Mouse (Mus musculus) ES-Bruce4 (cell line): Measurements from ENCODE around the gene Nphs2. TPM values are rescaled to one million over a fixed set of nuclear protein-coding genes. Genes with fewer than 3 reads are reported as not detected.
"Not testable (repeated sequence)": the region's sequence is repeated elsewhere in the genome, so short reads cannot be mapped to it uniquely, and the experiment has no call there.

ENCODE experiments used
- H3K27ac ChIP-seq: 2 replicates; pipeline ENCODE4 v1.5.1; 2012; ENCODE audit warnings: low read length, inconsistent platforms; ENCODE audit not compliant: insufficient read depth
- H3K27me3 ChIP-seq: 2 replicates; pipeline ENCODE4 v1.6.1; 2012; ENCODE audit warnings: mild to moderate bottlenecking, low read length, inconsistent platforms; ENCODE audit not compliant: control insufficient read depth, poor library complexity, insufficient read depth, severe bottlenecking
- H3K36me3 ChIP-seq: 2 replicates; pipeline ENCODE4 v1.6.1; 2012; ENCODE audit warnings: inconsistent platforms, mild to moderate bottlenecking, low read length, moderate library complexity; ENCODE audit not compliant: control insufficient read depth, poor library complexity, insufficient read depth, severe bottlenecking
- H3K4me1 ChIP-seq: one replicate; pipeline ENCODE4 v1.8.1; 2011; ENCODE audit warnings: low read length; ENCODE audit not compliant: control insufficient read depth, insufficient read depth
- H3K4me3 ChIP-seq: 2 replicates; pipeline ENCODE4 v1.5.1; 2011; ENCODE audit warnings: low read depth, mild to moderate bottlenecking, low read length
- H3K9ac ChIP-seq: 2 replicates; pipeline ENCODE4 v1.6.1; 2012; ENCODE audit warnings: low read depth, mild to moderate bottlenecking, inconsistent platforms; ENCODE audit not compliant: poor library complexity, severe bottlenecking
- H3K9me3 ChIP-seq: replicated peaks from 2 replicates; pipeline ENCODE4 v1.6.1; 2012; ENCODE audit warnings: mild to moderate bottlenecking, low read length, inconsistent platforms; ENCODE audit not compliant: control insufficient read depth, poor library complexity, insufficient read depth, severe bottlenecking
- CTCF ChIP-seq: IDR thresholded peaks from one replicate; pipeline ENCODE4 v1.8.1; 2011; ENCODE audit warnings: low read depth, low read length
- EP300 ChIP-seq: IDR thresholded peaks from 2 replicates; pipeline ENCODE4 v1.6.1; 2011; ENCODE audit warnings: low read depth, low read length; ENCODE audit not compliant: insufficient read depth
- POLR2A ChIP-seq: IDR thresholded peaks from one replicate; pipeline ENCODE4 v1.8.1; 2011; ENCODE audit warnings: low read length; ENCODE audit not compliant: insufficient read depth
- polyA plus RNA-seq: library from polyadenylated mRNA; stranded (reverse); fragments of >200 nt; gene quantifications from 2 replicates; pipeline ENCODE4 v1.2.4, GENCODE M21; 2011; ENCODE audit warnings: low read depth; ENCODE audit not compliant: missing spikeins, insufficient read depth, insufficient read length

The Nphs2 gene
- polyA plus RNA-seq, 1 experiment, result not detected

GRCm38 (mm10) chr1:156273647-156274046 lies 36.9 kb upstream of the Nphs2 start:
- Histone ChIP-seq H3K9me3 (no peaks in the 10 kb centered on the region), H3K4me1 (peaks cover 5% of the 10 kb centered on the region), H3K4me3 (no peak overlapping the region), H3K27ac (no peak overlapping the region), H3K27me3 (no peaks in the 10 kb centered on the region), H3K9ac (no peak overlapping the region), H3K36me3 (no peaks in the 10 kb centered on the region)
- no peak for TF ChIP-seq POLR2A
- no peak for TF ChIP-seq CTCF
- TF ChIP-seq EP300, result no peak

GRCm38 (mm10) chr1:156280131-156280530 lies 30.4 kb upstream of the Nphs2 start:
- Histone ChIP-seq H3K4me3 (no peak overlapping the region), H3K4me1 (no peaks in the 10 kb centered on the region), H3K9ac (no peak overlapping the region), H3K27me3 (no peaks in the 10 kb centered on the region), H3K27ac (no peak overlapping the region), H3K36me3 (no peaks in the 10 kb centered on the region), H3K9me3 (no peaks in the 10 kb centered on the region)
- TF ChIP-seq CTCF (no peak), EP300 (no peak), POLR2A (no peak)

- no peaks in the 10 kb centered on the region for H3K36me3 ChIP-seq
- H3K27ac ChIP-seq, result no peak overlapping the region
- no peak overlapping the region for H3K9ac ChIP-seq
- H3K4me1 ChIP-seq, result no peaks in the 10 kb centered on the region
- TF ChIP-seq CTCF (no peak), EP300 (no peak), POLR2A (no peak)
- H3K4me3 ChIP-seq, result no peak overlapping the region
- H3K9me3 ChIP-seq, result no peaks in the 10 kb centered on the region
- no peaks in the 10 kb centered on the region for H3K27me3 ChIP-seq
These were observed 26.3 kb upstream of the Nphs2 start for GRCm38 (mm10) chr1:156284207-156284606.

GRCm38 (mm10) chr1:156284851-156285540 lies 25.5 kb upstream of the Nphs2 start:
- no peaks in the 10 kb centered on the region for H3K27me3 ChIP-seq
- no peaks in the 10 kb centered on the region for H3K4me1 ChIP-seq
- no peak overlapping the region for H3K4me3 ChIP-seq
- TF ChIP-seq POLR2A (no peak), CTCF (no peak), EP300 (no peak)
- no peaks in the 10 kb centered on the region for H3K9me3 ChIP-seq
- H3K9ac ChIP-seq, result no peak overlapping the region
- no peak overlapping the region for H3K27ac ChIP-seq
- no peaks in the 10 kb centered on the region for H3K36me3 ChIP-seq

- Histone ChIP-seq H3K9ac (no peak overlapping the region), H3K36me3 (no peaks in the 10 kb centered on the region), H3K9me3 (no peaks in the 10 kb centered on the region), H3K27ac (no peak overlapping the region), H3K4me3 (no peak overlapping the region), H3K27me3 (no peaks in the 10 kb centered on the region), H3K4me1 (no peaks in the 10 kb centered on the region)
- no peak for TF ChIP-seq EP300
- TF ChIP-seq CTCF, result no peak
- no peak for TF ChIP-seq POLR2A
These were observed 25.0 kb upstream of the Nphs2 start for GRCm38 (mm10) chr1:156285541-156285896.

- no peaks in the 10 kb centered on the region for H3K27me3 ChIP-seq
- no peaks in the 10 kb centered on the region for H3K36me3 ChIP-seq
- no peaks in the 10 kb centered on the region for H3K4me1 ChIP-seq
- no peak overlapping the region for H3K9ac ChIP-seq
- H3K27ac ChIP-seq, result no peak overlapping the region
- no peak overlapping the region for H3K4me3 ChIP-seq
- TF ChIP-seq POLR2A, result no peak
- no peak for TF ChIP-seq CTCF
- TF ChIP-seq EP300, result no peak
- no peaks in the 10 kb centered on the region for H3K9me3 ChIP-seq
These were observed 21.8 kb upstream of the Nphs2 start for GRCm38 (mm10) chr1:156288556-156289221.

GRCm38 (mm10) chr1:156289222-156289587 lies 21.3 kb upstream of the Nphs2 start:
- H3K4me3 ChIP-seq, H3K27ac ChIP-seq, H3K9me3 ChIP-seq, H3K4me1 ChIP-seq, H3K9ac ChIP-seq, H3K27me3 ChIP-seq, H3K36me3 ChIP-seq: not testable (repeated sequence)
